Mouse (Mus musculus) megakaryocyte, embryonic 14.5 days (primary cell): ENCODE measurements around the gene Tmem176a.

Experiments
- FLI1 ChIP-seq: IDR thresholded peaks from 2 replicates; pipeline ENCODE4 v1.6.1; 2012; ENCODE audit warnings: low read length, inconsistent platforms, mixed read lengths
- GATA1 ChIP-seq: IDR thresholded peaks from 3 replicates; pipeline ENCODE4 v1.6.1; 2012; ENCODE audit warnings: mixed read lengths, low read length, inconsistent platforms, borderline replicate concordance

GRCm38 (mm10) chr6:48872596-48872995 is 31.9 kb downstream of the Tmem176a start, which contains the start of gene Aoc1:
- no peak for TF ChIP-seq GATA1
- no peak for TF ChIP-seq FLI1
